Mouse (Mus musculus): ENCODE measurements at regions not wholly inside any gene's neighbourhood (a gene's known extent, or its start where the extent isn't known, plus 50 kb on each side); places are given as distances from the start of the nearest gene placed in this dataset.
A peak's percentile ranks its signal among the peaks of the same experiment; 100 is the strongest.

GRCm38 (mm10) chr6:88984170-88984569 lies 82.1 kb downstream of the Tpra1 start:
- H3K4me2 ChIP-seq: no peak overlapping the region
- no peaks in the 10 kb centered on the region for H3K36me3 ChIP-seq
- H3K4me1 ChIP-seq: peaks cover 5% of the 10 kb centered on the region; the same call in 1 of the 2 replicates
- H3K4me3 ChIP-seq (replicated peaks): no peak overlapping the region
- WGBS: 77% methylated on average over 4 of the region's 4 CpGs
- H3K9me3 ChIP-seq (replicated peaks): no peaks in the 10 kb centered on the region
- no peaks in the 10 kb centered on the region for H3K27me3 ChIP-seq
- ATAC-seq (replicated peaks; ENCODE audit: low FRiP score): no peak
- H3K9ac ChIP-seq: no peak overlapping the region
- no peak overlapping the region for H3K27ac ChIP-seq

DNA sequence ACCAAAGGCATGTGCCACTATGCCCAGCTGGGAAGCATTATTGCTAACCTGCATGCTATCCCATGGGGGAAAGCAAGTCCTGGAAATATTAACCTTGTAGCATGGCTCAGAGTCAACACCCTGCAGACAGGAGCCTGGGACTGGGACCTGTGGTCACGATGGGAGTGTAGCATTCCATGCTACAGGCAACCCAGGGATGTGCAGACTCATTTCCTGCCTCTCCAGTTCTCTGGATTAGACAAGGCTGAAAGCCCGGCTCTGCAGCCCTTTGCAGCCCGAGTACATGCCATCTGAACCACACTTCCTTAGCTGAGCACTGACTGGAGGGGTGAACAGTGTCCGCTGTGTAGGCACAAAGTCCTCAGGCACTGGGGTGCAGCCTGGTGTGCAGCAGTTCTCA lies 82.8 kb downstream of the Tpra1 start:
- no peaks in the 10 kb centered on the region for H3K9me3 ChIP-seq (replicated peaks)
- no peak overlapping the region for H3K4me2 ChIP-seq
- H3K4me3 ChIP-seq (replicated peaks): no peak overlapping the region
- H3K36me3 ChIP-seq: no peaks in the 10 kb centered on the region
- H3K27me3 ChIP-seq: no peaks in the 10 kb centered on the region
- 0 out of 2 replicates have a peak, but pooled peaks have one; percentile 14 for ATAC-seq (replicated peaks; ENCODE audit: low FRiP score)
- peaks cover 5% of the 10 kb centered on the region; the same call in 1 of the 2 replicates for H3K4me1 ChIP-seq
- H3K9ac ChIP-seq: no peak overlapping the region
- no peak overlapping the region for H3K27ac ChIP-seq
- WGBS: 45% methylated on average over 4 of the region's 4 CpGs

GRCm38 (mm10) chr6:88988551-88988950 lies 86.5 kb downstream of the Tpra1 start:
- 92% methylated on average over 10 of the region's 10 CpGs for WGBS

GRCm38 (mm10) chr6:88989617-88990299 lies 87.7 kb downstream of the Tpra1 start:
- H3K36me3 ChIP-seq: no peaks in the 10 kb centered on the region
- 66% methylated on average over 6 of the region's 6 CpGs for WGBS
- ATAC-seq (replicated peaks; ENCODE audit: low FRiP score): no peak

More at GRCm38 (mm10) chr6:88988551-88988950, 86.5 kb downstream of the Tpra1 start:
- Histone ChIP-seq H3K27me3 (no peaks in the 10 kb centered on the region), H3K9ac (no peak overlapping the region), H3K4me3 (replicated peaks) (no peak overlapping the region), H3K4me1 (no peaks in the 10 kb centered on the region), H3K9me3 (replicated peaks) (no peaks in the 10 kb centered on the region), H3K27ac (no peak overlapping the region), H3K36me3 (no peaks in the 10 kb centered on the region), H3K4me2 (no peak overlapping the region)
- no peak for ATAC-seq (replicated peaks; ENCODE audit: low FRiP score)

GRCm38 (mm10) chr6:88990300-88990685 lies 88.2 kb downstream of the Tpra1 start:
- H3K36me3 ChIP-seq: no peaks in the 10 kb centered on the region
- no peak for ATAC-seq (replicated peaks; ENCODE audit: low FRiP score)
- WGBS: 36% methylated on average over 1 of the region's 1 CpGs

More at GRCm38 (mm10) chr6:88989617-88990299, 87.7 kb downstream of the Tpra1 start:
- H3K9ac ChIP-seq: no peak overlapping the region
- no peak overlapping the region for H3K4me2 ChIP-seq
- H3K27me3 ChIP-seq: no peaks in the 10 kb centered on the region
- no peaks in the 10 kb centered on the region for H3K4me1 ChIP-seq
- no peak overlapping the region for H3K27ac ChIP-seq
- H3K4me3 ChIP-seq (replicated peaks): no peak overlapping the region
- H3K9me3 ChIP-seq (replicated peaks): no peaks in the 10 kb centered on the region

GRCm38 (mm10) chr6:88995077-88995476 lies 93.0 kb downstream of the Tpra1 start:
- Histone ChIP-seq H3K4me1 (peaks cover 9% of the 10 kb centered on the region; the same call in 1 of the 2 replicates), H3K36me3 (no peaks in the 10 kb centered on the region), H3K4me2 (no peak overlapping the region), H3K27me3 (no peaks in the 10 kb centered on the region; the same call in 1 of the 2 replicates), H3K4me3 (replicated peaks) (no peak overlapping the region), H3K27ac (no peak overlapping the region), H3K9me3 (replicated peaks) (no peaks in the 10 kb centered on the region), H3K9ac (no peak overlapping the region)
- no peak for ATAC-seq (replicated peaks; ENCODE audit: low FRiP score)
- WGBS: 82% methylated on average over 3 of the region's 3 CpGs

More at GRCm38 (mm10) chr6:88990300-88990685, 88.2 kb downstream of the Tpra1 start:
- no peak overlapping the region for H3K4me2 ChIP-seq
- no peaks in the 10 kb centered on the region for H3K27me3 ChIP-seq
- no peaks in the 10 kb centered on the region for H3K9me3 ChIP-seq (replicated peaks)
- H3K9ac ChIP-seq: no peak overlapping the region
- H3K4me1 ChIP-seq: no peaks in the 10 kb centered on the region
- no peak overlapping the region for H3K27ac ChIP-seq
- no peak overlapping the region for H3K4me3 ChIP-seq (replicated peaks)

- no peak overlapping the region for H3K9ac ChIP-seq
- peaks cover 23% of the 10 kb centered on the region for H3K4me1 ChIP-seq
- WGBS: 92% methylated on average over 3 of the region's 3 CpGs
- H3K27me3 ChIP-seq: no peaks in the 10 kb centered on the region; the same call in 1 of the 2 replicates
- H3K27ac ChIP-seq: no peak overlapping the region
- no peak overlapping the region for H3K4me3 ChIP-seq (replicated peaks)
- H3K4me2 ChIP-seq: no peak overlapping the region
- no peaks in the 10 kb centered on the region for H3K9me3 ChIP-seq (replicated peaks)
- no peak for ATAC-seq (replicated peaks; ENCODE audit: low FRiP score)
- no peaks in the 10 kb centered on the region for H3K36me3 ChIP-seq
These were observed 97.1 kb downstream of the Tpra1 start for GRCm38 (mm10) chr6:88998927-88999722.

DNA sequence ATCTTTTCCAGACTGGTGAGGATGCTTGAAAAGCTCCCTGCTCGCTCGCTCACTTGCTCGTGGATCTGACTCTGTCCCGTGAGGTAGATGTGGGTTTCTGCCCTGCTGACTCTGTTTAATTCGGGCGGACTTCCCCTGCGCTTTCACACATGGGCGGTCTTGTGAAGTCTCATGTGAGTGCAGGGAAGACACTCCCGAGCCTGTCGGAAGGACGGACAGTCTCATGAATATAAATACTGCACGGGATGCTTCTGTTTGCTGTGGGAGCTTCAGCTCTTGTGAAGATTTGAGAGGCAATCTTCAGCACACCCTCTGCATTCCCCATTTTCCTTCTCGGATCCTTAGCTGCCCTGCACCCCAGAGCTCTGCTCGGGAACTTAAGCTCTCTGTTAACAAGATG lies 98.3 kb downstream of the Tpra1 start:
- Histone ChIP-seq H3K4me2 (peak overlapping the region; percentile 33), H3K36me3 (no peaks in the 10 kb centered on the region), H3K27me3 (no peaks in the 10 kb centered on the region; the same call in 1 of the 2 replicates), H3K27ac (no peak overlapping the region), H3K4me1 (peaks cover 23% of the 10 kb centered on the region), H3K9ac (no peak overlapping the region), H3K4me3 (replicated peaks) (no peak overlapping the region), H3K9me3 (replicated peaks) (no peaks in the 10 kb centered on the region)
- no peak for ATAC-seq (replicated peaks; ENCODE audit: low FRiP score)
- WGBS: 24% methylated on average over 14 of the region's 14 CpGs

- Histone ChIP-seq H3K4me3 (replicated peaks) (no peak overlapping the region), H3K9me3 (replicated peaks) (no peaks in the 10 kb centered on the region), H3K36me3 (no peaks in the 10 kb centered on the region), H3K27ac (peak overlapping the region; percentile 68), H3K4me2 (no peak overlapping the region), H3K4me1 (peaks cover 32% of the 10 kb centered on the region), H3K27me3 (no peaks in the 10 kb centered on the region; the same call in 1 of the 2 replicates), H3K9ac (no peak overlapping the region)
- peak; percentile 72 for ATAC-seq (replicated peaks; ENCODE audit: low FRiP score)
- 49% methylated on average over 5 of the region's 6 CpGs for WGBS
These were observed 101.3 kb downstream of the Tpra1 start for GRCm38 (mm10) chr6:89003197-89003923.

DNA sequence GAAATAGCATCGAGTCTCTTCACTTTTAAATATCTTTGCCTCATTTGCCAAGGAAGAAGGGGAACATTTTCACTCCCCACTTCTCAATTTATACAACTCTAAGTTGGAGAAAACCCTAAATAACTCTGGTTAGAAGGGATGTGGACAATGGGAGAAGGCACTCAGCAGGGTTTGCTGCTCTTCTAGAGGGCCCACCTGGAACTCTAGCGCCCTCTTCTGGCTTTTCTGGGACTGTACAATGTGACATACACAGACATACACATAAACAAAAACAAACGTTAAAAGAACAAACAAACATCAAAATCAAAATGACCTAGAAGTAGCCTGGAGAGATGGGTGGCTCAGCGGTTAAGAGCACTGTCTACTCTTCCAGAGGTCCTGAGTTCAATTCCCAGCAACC lies 103.0 kb downstream of the Tpra1 start:
- Histone ChIP-seq H3K27ac (no peak overlapping the region), H3K4me1 (peaks cover 46% of the 10 kb centered on the region), H3K36me3 (no peaks in the 10 kb centered on the region), H3K9me3 (replicated peaks) (no peaks in the 10 kb centered on the region), H3K27me3 (no peaks in the 10 kb centered on the region), H3K4me2 (no peak overlapping the region), H3K4me3 (replicated peaks) (no peak overlapping the region), H3K9ac (no peak overlapping the region)
- ATAC-seq (replicated peaks; ENCODE audit: low FRiP score): no peak
- 56% methylated on average over 4 of the region's 4 CpGs for WGBS

- Histone ChIP-seq H3K27ac (0 out of 2 replicates have a peak overlapping the region, but pooled peaks have one; percentile 41), H3K27me3 (no peaks in the 10 kb centered on the region), H3K9me3 (replicated peaks) (no peaks in the 10 kb centered on the region), H3K4me3 (replicated peaks) (peak overlapping the region; percentile 15; the same call in 1 of the 2 replicates), H3K4me1 (peaks cover 47% of the 10 kb centered on the region), H3K9ac (no peak overlapping the region), H3K4me2 (peak overlapping the region; percentile 43), H3K36me3 (no peaks in the 10 kb centered on the region)
- 37% methylated on average over 17 of the region's 17 CpGs for whole genome bisulfite sequencing
- no peak for ATAC-seq (replicated peaks; ENCODE audit: low FRiP score)
These were observed 104.9 kb downstream of the Tpra1 start for GRCm38 (mm10) chr6:89006997-89007396.

- H3K4me3 ChIP-seq (replicated peaks): no peak overlapping the region
- WGBS: 84% methylated on average over 2 of the region's 2 CpGs
- no peak for ATAC-seq (replicated peaks; ENCODE audit: low FRiP score)
- H3K9ac ChIP-seq: no peak overlapping the region
- no peak overlapping the region for H3K27ac ChIP-seq
- no peaks in the 10 kb centered on the region for H3K9me3 ChIP-seq (replicated peaks)
- H3K27me3 ChIP-seq: no peaks in the 10 kb centered on the region
- no peak overlapping the region for H3K4me2 ChIP-seq
- no peaks in the 10 kb centered on the region for H3K36me3 ChIP-seq
- peaks cover 49% of the 10 kb centered on the region for H3K4me1 ChIP-seq
These were observed 105.5 kb downstream of the Tpra1 start for GRCm38 (mm10) chr6:89007516-89007915.

Data from kidney, embryonic 15.5 days (tissue).